Mouse (Mus musculus) regulatory T cell (primary cell): ENCODE measurements around the gene Lrpprc.

Experiments used
- in situ Hi-C: fragments of 300-600 bp; cut with MboI, MseI; formaldehyde crosslinking; loops from one replicate; pipeline ENCODE4 v1.15.1; 2025; ENCODE audit warnings: high pct_unique_total_duplicates

Lrpprc gene

GRCm38 (mm10) chr17:84672376-84673369 lies 117.9 kb downstream of the Lrpprc start:
- in situ Hi-C loops = no loop called here

- in situ Hi-C loops = no loop called here
Measured at GRCm38 (mm10) chr17:84667848-84668247, 122.7 kb downstream of the Lrpprc start.

GRCm38 (mm10) chr17:84665691-84666090 lies 124.9 kb downstream of the Lrpprc start:
- in situ Hi-C loops = no loop called here

DNA sequence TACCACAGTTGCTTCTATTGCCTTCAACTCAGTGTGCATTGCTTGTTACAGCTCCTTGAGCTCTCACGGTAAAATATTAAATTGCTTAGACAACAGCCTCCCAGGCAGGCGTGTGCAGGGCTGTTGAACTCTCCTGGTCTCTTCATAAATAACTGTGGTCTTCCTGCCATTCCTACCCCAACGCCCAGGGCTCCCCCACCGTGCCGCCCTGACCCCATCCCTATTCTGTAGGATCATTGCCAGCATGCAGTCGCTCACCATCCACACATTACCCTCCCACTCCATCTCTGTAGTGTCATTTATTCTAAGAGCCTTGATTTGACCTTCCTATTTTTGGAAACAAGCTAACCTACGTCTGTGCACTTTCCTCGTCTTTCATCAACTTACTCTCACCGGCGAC lies 125.5 kb downstream of the Lrpprc start:
- in situ Hi-C loops = no loop called here

GRCm38 (mm10) chr17:84658951-84659350 lies 131.6 kb downstream of the Lrpprc start:
- in situ Hi-C loops = no loop called here

GRCm38 (mm10) chr17:84658195-84658594 lies 132.4 kb downstream of the Lrpprc start:
- in situ Hi-C loops = no loop called here

DNA sequence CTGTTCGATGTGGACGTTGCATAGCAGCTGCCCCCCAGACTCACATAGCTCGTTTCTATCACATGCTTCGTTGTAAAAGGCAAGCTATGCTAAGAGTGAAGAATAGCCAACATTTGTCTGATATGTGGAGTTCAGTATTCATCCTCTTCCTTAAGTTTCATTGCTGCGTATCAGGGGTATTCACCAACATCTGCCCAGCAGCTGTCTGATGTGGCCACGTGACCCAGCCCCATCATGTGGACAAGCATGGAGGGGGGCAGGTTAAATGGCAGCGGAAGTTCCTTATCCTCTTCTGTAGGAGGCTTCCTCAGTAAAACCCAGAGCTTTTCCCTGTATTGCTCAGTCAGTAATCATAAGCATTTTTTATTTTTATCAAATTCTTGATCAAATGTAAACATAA lies 132.8 kb downstream of the Lrpprc start:
- in situ Hi-C loops = no loop called here

GRCm38 (mm10) chr17:84657422-84657732 lies 133.2 kb downstream of the Lrpprc start:
- in situ Hi-C loops = no loop called here

DNA sequence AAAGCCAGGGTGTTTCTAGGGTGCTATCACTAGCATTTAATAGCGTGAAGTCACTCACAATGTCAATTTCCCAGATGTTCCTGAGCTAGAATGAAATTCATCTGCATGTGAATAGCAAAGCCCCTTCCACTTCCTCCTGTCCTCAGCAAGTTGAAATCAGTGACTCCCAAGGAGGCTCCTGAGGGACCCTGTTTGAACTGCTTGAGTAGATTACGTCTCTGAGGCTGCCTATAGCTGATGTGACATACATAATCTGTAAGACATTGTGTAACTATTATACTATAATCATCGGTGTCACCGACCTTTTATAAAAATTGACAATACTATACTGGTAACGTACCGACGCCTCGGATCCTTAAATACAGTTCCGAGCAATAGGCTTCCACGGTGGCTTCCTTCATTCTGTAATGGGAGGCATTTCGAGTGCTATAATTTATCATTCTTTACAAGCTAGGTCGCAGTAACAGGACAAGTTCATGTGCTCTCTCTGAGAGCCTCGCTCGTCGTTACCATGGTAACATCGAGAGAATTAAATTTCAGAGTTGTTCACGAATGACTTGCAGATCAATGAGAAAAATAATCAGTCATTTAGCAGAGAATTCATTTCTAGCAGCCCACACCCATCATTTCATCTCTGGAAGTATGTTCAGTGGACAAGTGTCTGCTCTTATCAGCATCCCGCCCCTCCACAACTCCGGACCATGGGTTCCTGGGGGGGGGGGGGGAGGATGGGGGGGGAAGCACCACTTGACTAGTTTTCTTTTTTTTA lies 133.8 kb downstream of the Lrpprc start:
- in situ Hi-C loops = no loop called here

- in situ Hi-C loops = no loop called here
Measured at GRCm38 (mm10) chr17:84656205-84656604, 134.4 kb downstream of the Lrpprc start.
